Mouse (Mus musculus) lung, adult 18-20 months (tissue): Measurements from ENCODE around the gene Dydc2.

Experiments used
- DNase-seq, 2 experiments: peaks; one replicate each; pipeline ENCODE4 v3.0.0; 2022; ENCODE audit warnings: mixed read lengths in 2 of 2

Dydc2 gene

GRCm38 (mm10) chr14:41035146-41035798 lies 33.7 kb downstream of the Dydc2 start:
- peak; percentile 36 to 57 for DNase-seq

- DNase-seq: peak; percentile 69 to 79
Measured at GRCm38 (mm10) chr14:41033135-41034110, 35.6 kb downstream of the Dydc2 start.

DNA sequence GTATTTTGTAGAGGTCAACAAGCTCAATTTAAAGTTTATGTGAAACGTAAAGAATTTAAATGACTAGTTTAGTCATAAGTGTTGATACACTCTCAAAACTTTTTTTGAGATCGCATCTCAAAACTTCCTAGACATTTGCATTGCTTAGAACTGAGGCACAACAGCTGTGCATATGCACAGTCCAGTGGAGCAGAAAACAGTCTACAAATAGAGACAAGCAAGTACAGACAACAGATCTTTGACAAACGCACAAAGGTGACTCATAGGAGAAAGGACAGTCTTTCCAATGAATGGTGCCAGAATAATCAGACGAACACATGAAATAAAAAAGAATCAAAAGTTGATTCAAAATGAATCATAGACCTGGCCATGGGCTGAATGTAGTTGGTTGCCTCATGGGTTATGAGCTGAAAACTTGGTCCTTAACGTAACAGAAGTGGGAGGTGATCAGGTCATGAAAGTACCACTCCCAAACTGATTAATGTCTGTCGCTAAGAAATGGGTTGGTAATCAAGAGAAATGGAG lies 38.0 kb downstream of the Dydc2 start:
- no peak for DNase-seq

- DNase-seq: no peak
Measured at GRCm38 (mm10) chr14:41029303-41029702, 39.7 kb downstream of the Dydc2 start.

GRCm38 (mm10) chr14:41025594-41026284 lies 43.3 kb downstream of the Dydc2 start:
- DNase-seq: no peak

GRCm38 (mm10) chr14:41025087-41025486 lies 43.9 kb downstream of the Dydc2 start:
- no peak for DNase-seq

GRCm38 (mm10) chr14:41021246-41021645 lies 47.8 kb downstream of the Dydc2 start:
- DNase-seq: no peak

DNA sequence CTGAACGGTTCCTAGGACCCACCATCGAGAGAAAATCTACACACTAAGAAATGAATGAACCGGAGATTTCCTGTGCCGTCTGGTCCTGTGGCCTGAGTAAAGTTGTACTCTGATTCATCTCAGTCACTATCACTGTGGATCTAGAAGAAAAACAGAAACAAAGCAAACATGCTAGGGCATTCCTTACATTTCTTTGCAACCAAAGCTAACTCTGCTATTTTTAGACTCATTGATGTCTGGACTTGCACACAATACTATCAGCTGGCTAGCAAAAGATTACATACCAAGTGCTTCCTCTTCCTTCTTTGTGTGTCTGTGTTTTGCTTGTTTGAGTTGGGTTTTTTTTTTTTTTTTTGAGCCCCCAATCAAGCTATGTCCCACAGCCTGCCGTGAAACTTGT lies 51.5 kb downstream of the Dydc2 start:
- no peak for DNase-seq

DNA sequence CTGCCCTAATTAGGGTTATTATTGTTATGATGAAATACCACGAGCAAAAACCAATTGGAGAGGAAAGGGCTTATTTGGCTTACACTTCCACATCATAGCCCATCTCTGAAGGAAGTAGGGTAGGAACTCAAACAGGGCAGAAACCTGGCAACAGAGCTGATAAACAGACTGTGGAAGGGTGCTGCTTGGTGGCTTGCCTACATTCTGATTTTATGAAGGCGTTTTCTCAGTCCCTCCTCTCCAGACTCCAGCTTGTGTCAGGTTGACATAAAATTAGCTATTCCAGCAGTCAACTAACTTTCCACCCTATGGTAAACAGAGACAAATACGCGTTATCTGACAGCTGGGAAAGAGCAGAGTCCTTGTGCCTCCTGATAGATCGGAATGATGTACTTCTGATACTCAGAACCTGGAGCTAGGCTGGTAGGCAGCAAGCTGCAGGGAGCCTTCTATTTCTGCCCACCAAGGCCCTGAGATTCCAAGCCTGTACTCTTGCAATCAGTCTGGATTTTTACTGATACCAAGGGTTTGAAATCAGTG lies 54.2 kb downstream of the Dydc2 start:
- DNase-seq: no peak

DNA sequence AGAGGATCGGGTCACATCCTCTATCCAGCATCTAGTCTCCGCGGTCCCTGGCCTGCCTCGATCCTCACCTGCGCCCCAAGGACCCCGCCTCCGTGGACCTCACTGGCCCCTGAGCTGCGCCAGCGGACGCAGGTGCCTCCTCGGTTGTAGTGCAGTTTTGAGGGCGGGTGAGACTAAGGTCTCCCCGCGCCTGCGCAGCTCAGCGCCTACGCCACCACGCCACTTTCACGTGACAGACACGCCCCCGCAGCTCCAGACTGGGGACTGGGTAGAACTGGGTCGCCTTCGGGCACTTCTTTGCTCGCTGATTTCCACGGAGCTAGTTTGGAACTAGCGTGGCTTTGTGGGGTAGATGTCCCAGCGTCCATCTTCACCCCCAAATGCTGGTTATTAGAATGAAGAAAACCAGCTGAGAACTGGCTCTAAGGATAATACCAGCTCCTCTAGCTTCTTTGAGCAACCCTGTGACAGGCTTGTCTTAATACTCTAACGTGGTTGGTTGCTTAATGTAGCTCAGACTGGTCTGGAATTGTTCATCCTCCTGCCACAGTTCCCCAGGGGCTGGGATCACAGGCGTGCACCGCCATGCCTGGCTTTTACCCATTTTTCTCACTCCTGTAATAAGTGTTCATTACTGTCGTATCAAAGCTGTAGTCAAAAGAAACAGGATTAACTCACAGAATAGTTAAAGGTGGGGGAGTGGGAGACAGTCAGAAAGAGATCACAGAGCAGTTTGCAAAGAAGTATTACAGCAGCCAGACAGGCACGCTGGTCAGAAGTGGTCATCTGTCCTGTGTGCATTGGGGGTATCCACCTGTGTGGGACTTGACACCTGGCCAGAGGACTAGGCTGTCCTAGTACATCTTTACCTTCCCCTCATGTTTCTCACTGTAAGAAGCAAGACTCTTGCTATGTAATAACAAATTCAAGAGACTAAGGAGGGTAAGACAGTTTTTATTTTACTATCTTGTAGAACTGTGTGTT lies 55.1 kb downstream of the Dydc2 start, which contains the start of gene Fam213a:
Gene Fam213a (minus strand): TSS at position 159 of the 984 bp plus-strand sequence.
- DNase-seq: peak; percentile 91 to 93

DNA sequence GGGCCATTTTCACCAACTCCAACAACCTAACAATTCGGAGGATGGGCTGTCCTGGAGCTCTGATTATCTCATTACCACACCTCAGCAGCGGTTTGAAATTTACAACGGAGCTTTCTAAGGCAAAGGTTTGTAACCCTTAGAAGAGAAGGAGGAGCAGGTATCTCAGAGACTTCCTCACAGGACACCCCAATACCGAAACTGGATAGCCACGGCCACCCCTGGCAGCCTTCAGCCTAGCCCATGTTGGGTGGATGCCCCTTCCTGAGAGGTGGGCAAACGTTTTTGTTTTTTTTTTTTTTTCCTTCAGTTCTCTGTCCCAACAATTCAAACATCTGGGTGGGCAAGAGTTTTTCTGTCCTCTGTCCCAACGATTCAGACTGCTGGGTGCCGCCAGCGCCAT lies 55.9 kb downstream of the Dydc2 start:
- no peak for DNase-seq

DNA sequence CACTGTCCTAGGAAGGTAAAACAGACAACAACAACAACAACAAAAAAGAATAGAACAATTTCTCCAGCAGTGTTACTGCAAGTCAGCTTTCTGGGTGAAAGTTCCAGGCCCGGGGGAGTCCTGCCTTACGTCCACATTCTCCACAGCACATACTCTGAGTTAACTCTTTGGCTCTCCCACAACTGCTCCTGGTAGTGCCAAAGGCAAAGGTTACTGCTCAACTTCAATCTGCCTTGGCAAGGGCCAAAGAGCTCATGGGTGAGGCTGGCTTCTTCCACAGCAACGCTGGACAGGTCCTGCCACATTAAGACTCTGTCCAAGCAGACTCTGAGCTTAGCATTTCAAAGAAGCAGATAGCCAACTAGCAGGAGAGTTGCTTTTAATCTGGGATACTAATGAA lies 57.1 kb downstream of the Dydc2 start:
- DNase-seq: no peak

GRCm38 (mm10) chr14:41008138-41008537 lies 60.9 kb downstream of the Dydc2 start:
- peak; percentile 17 to 31 for DNase-seq

GRCm38 (mm10) chr14:41007641-41008040 lies 61.4 kb downstream of the Dydc2 start:
- peak in 1 of 2 experiments; percentile 23 for DNase-seq

GRCm38 (mm10) chr14:41006899-41007298 lies 62.1 kb downstream of the Dydc2 start:
- no peak for DNase-seq

DNA sequence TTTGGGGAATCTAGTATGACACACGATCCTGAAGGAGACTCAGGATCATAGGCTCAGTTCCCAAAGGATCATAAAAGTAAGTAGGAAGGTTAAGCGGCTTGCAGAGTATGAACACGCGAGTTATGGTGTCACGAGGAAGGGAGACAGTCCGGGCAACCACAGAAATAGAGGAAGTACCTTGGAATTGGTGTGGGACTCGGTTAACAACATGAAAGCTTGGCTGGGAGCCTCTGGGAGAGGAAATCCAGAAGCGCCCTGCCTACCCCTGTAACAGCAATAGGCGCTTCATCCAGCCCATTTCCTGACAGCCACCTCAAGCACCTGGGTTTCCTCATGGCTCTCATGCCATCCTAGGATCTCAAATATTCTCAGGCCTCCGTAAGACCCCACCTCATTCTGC lies 62.7 kb downstream of the Dydc2 start:
- no peak for DNase-seq

GRCm38 (mm10) chr14:41005716-41006115 lies 63.3 kb downstream of the Dydc2 start:
- no peak for DNase-seq

- DNase-seq: peak; percentile 14 to 21
Measured at GRCm38 (mm10) chr14:41004201-41005141, 64.5 kb downstream of the Dydc2 start.

DNA sequence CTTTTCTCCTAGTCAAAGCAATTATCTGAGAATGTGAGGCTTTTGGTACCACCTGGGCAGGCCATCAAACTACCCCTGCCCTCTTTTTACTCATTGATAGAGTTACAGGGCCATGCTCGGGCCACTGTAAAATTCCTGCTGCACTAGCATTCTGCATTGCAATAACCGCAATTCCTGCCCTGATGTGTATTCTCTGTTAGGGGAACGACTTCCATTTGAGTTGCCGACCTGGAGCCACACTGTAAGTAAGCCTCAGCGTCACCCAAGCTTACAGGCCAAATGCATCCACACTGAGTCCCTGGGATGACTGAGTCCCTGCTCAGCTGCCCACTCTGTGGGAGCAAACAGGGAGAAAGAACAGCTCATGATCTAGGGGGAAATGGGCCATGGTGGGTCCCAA lies 67.4 kb downstream of the Dydc2 start:
- DNase-seq: no peak

- no peak for DNase-seq
Measured at GRCm38 (mm10) chr14:41000801-41001200, 68.2 kb downstream of the Dydc2 start.
